Mouse (Mus musculus) embryonic facial prominence, embryonic 11.5 days (tissue): ENCODE measurements at regions not wholly inside any gene's neighbourhood (a gene's known extent, or its start where the extent isn't known, plus 50 kb on each side); places are given as distances from the start of the nearest gene placed in this dataset.

Experiments used
- ATAC-seq: fragments of 200-750 bp; cut with Nextera tagmentation; replicated peaks from 2 replicates; pipeline ENCODE4 v1.8.0; 2017; ENCODE audit warnings: low read depth; ENCODE audit not compliant: insufficient number of reproducible peaks, low FRiP score, low TSS enrichment
- DNase-seq: peaks from one replicate; pipeline ENCODE4 v3.0.0-alpha.2; 2015; ENCODE audit warnings: low spot score
- H3K27ac ChIP-seq: fragments of 300-500 bp; sonication (generic); replicated peaks from 2 replicates; pipeline ENCODE4 v1.5.1; 2014; ENCODE audit warnings: mild to moderate bottlenecking, low read depth, low read length, control low read depth
- H3K27me3 ChIP-seq: fragments of 300-500 bp; sonication (generic); 2 replicates; pipeline ENCODE4 v1.6.1; 2014; ENCODE audit warnings: mild to moderate bottlenecking, low read length, moderate library complexity, mixed read lengths; ENCODE audit not compliant: control insufficient read depth, insufficient read depth
- H3K36me3 ChIP-seq: fragments of 300-500 bp; sonication (generic); replicated peaks from 2 replicates; pipeline ENCODE4 v1.6.1; 2014; ENCODE audit warnings: low read depth, mild to moderate bottlenecking, low read length, moderate library complexity, mixed read lengths; ENCODE audit not compliant: control insufficient read depth, insufficient read depth
- H3K4me1 ChIP-seq: fragments of 300-500 bp; sonication (generic); 2 replicates; pipeline ENCODE4 v1.6.1; 2014; ENCODE audit warnings: low read length, mixed read lengths; ENCODE audit not compliant: control insufficient read depth, insufficient read depth
- H3K4me2 ChIP-seq: fragments of 300-500 bp; sonication (generic); 2 replicates; pipeline ENCODE4 v1.6.1; 2014; ENCODE audit warnings: low read depth, mild to moderate bottlenecking, control low read depth, low read length, moderate library complexity
- H3K4me3 ChIP-seq: fragments of 300-500 bp; sonication (generic); 2 replicates; pipeline ENCODE4 v1.5.1; 2014; ENCODE audit warnings: low read depth, low read length, control low read depth
- H3K9ac ChIP-seq: fragments of 300-500 bp; sonication (generic); replicated peaks from 2 replicates; pipeline ENCODE4 v1.6.1; 2014; ENCODE audit warnings: mild to moderate bottlenecking, control low read depth, low read length
- H3K9me3 ChIP-seq: fragments of 300-500 bp; sonication (generic); replicated peaks from 2 replicates; pipeline ENCODE4 v1.6.1; 2016; ENCODE audit warnings: mild to moderate bottlenecking, low read length, inconsistent platforms, mixed read lengths; ENCODE audit not compliant: control insufficient read depth
- WGBS: fragments of 180-500 bp; shearing (Covaris S2); extraction: QIAGEN DNeasy Blood & Tissue Kit; methylation state at CpG from one replicate; pipeline ENCODE4 v1.1.7; 2014; 5-methylcytosine and 5-hydroxymethylcytosine counted together

- Histone ChIP-seq H3K27ac (no peak overlapping the region), H3K9ac (no peak overlapping the region), H3K4me2 (no peak overlapping the region), H3K4me3 (no peak overlapping the region), H3K36me3 (no peaks in the 10 kb centered on the region), H3K4me1 (no peaks in the 10 kb centered on the region), H3K27me3 (no peaks in the 10 kb centered on the region), H3K9me3 (no peaks in the 10 kb centered on the region)
- WGBS, result 28% methylated on average over 11 of the region's 11 CpGs
- ATAC-seq (0 out of 2 replicates have a peak, but pooled peaks have one; percentile 39), DNase-seq (no peak)
These were observed 282.6 kb upstream of the Kirrel3 start for GRCm38 (mm10) chr9:34202942-34203551.

GRCm38 (mm10) chr9:34203624-34204365 is 281.9 kb upstream of the Kirrel3 start:
- ATAC-seq (no peak), DNase-seq (peak; percentile 14)
- no peak overlapping the region for H3K4me3 ChIP-seq
- H3K36me3 ChIP-seq, result no peaks in the 10 kb centered on the region
- H3K27me3 ChIP-seq, result no peaks in the 10 kb centered on the region
- no peaks in the 10 kb centered on the region for H3K9me3 ChIP-seq
- WGBS, result 19% methylated on average over 7 of the region's 7 CpGs
- H3K27ac ChIP-seq, result no peak overlapping the region
- no peak overlapping the region for H3K9ac ChIP-seq
- H3K4me2 ChIP-seq, result no peak overlapping the region
- H3K4me1 ChIP-seq, result no peaks in the 10 kb centered on the region

- no peak overlapping the region for H3K27ac ChIP-seq
- DNase-seq (peak; percentile 22), ATAC-seq (no peak)
- H3K36me3 ChIP-seq, result no peaks in the 10 kb centered on the region
- WGBS, result 37% methylated on average over 2 of the region's 2 CpGs
- H3K9me3 ChIP-seq, result no peaks in the 10 kb centered on the region
- no peak overlapping the region for H3K4me3 ChIP-seq
- no peaks in the 10 kb centered on the region for H3K4me1 ChIP-seq
- no peak overlapping the region for H3K9ac ChIP-seq
- no peaks in the 10 kb centered on the region for H3K27me3 ChIP-seq
- no peak overlapping the region for H3K4me2 ChIP-seq
These were observed 281.2 kb upstream of the Kirrel3 start for GRCm38 (mm10) chr9:34204479-34204878.

GRCm38 (mm10) chr9:34231561-34231960 is 254.1 kb upstream of the Kirrel3 start:
- no peaks in the 10 kb centered on the region for H3K36me3 ChIP-seq
- no peaks in the 10 kb centered on the region for H3K27me3 ChIP-seq
- DNase-seq (no peak), ATAC-seq (no peak)
- no peaks in the 10 kb centered on the region for H3K9me3 ChIP-seq
- H3K4me1 ChIP-seq, result no peaks in the 10 kb centered on the region
- H3K9ac ChIP-seq, result no peak overlapping the region
- no peak overlapping the region for H3K27ac ChIP-seq
- no peak overlapping the region for H3K4me3 ChIP-seq
- no peak overlapping the region for H3K4me2 ChIP-seq
- 39% methylated on average over 2 of the region's 2 CpGs for WGBS

GRCm38 (mm10) chr9:34234734-34235133 is 251.0 kb upstream of the Kirrel3 start:
- Histone ChIP-seq H3K4me2 (no peak overlapping the region), H3K36me3 (no peaks in the 10 kb centered on the region), H3K9me3 (no peaks in the 10 kb centered on the region), H3K4me3 (no peak overlapping the region), H3K4me1 (no peaks in the 10 kb centered on the region), H3K9ac (no peak overlapping the region), H3K27me3 (no peaks in the 10 kb centered on the region), H3K27ac (no peak overlapping the region)
- no peak for DNase-seq
- ATAC-seq, result no peak

- DNase-seq, result no peak
- no peak overlapping the region for H3K9ac ChIP-seq
- H3K4me3 ChIP-seq, result no peak overlapping the region
- no peak for ATAC-seq
- no peaks in the 10 kb centered on the region; the same call in 1 of the 2 replicates for H3K36me3 ChIP-seq
- H3K27me3 ChIP-seq, result no peaks in the 10 kb centered on the region
- H3K27ac ChIP-seq, result no peak overlapping the region
- no peaks in the 10 kb centered on the region for H3K9me3 ChIP-seq
- H3K4me2 ChIP-seq, result no peak overlapping the region
- 83% methylated on average over 2 of the region's 2 CpGs for WGBS
- H3K4me1 ChIP-seq, result no peaks in the 10 kb centered on the region
These were observed 246.2 kb upstream of the Kirrel3 start for GRCm38 (mm10) chr9:34239531-34239930.

- no peaks in the 10 kb centered on the region for H3K9me3 ChIP-seq
- H3K36me3 ChIP-seq, result no peaks in the 10 kb centered on the region; the same call in 1 of the 2 replicates
- H3K27ac ChIP-seq, result no peak overlapping the region
- WGBS, result 78% methylated on average over 2 of the region's 2 CpGs
- no peak for DNase-seq
- ATAC-seq, result no peak
- no peak overlapping the region for H3K4me3 ChIP-seq
- no peak overlapping the region for H3K9ac ChIP-seq
- H3K27me3 ChIP-seq, result no peaks in the 10 kb centered on the region
- no peak overlapping the region for H3K4me2 ChIP-seq
- no peaks in the 10 kb centered on the region for H3K4me1 ChIP-seq
These were observed 242.0 kb upstream of the Kirrel3 start for GRCm38 (mm10) chr9:34243674-34244073.

- H3K4me2 ChIP-seq, result no peak overlapping the region
- no peak for ATAC-seq
- no peaks in the 10 kb centered on the region for H3K4me1 ChIP-seq
- no peaks in the 10 kb centered on the region for H3K9me3 ChIP-seq
- H3K4me3 ChIP-seq, result no peak overlapping the region
- no peak for DNase-seq
- H3K9ac ChIP-seq, result no peak overlapping the region
- H3K27ac ChIP-seq, result no peak overlapping the region
- no peaks in the 10 kb centered on the region for H3K27me3 ChIP-seq
- WGBS, result 81% methylated on average over 5 of the region's 5 CpGs
- no peaks in the 10 kb centered on the region; the same call in 1 of the 2 replicates for H3K36me3 ChIP-seq
These were observed 241.1 kb upstream of the Kirrel3 start for GRCm38 (mm10) chr9:34244576-34244975.
